Mouse (Mus musculus): ENCODE measurements around the gene Psmd3.

Gene Psmd3

DNA sequence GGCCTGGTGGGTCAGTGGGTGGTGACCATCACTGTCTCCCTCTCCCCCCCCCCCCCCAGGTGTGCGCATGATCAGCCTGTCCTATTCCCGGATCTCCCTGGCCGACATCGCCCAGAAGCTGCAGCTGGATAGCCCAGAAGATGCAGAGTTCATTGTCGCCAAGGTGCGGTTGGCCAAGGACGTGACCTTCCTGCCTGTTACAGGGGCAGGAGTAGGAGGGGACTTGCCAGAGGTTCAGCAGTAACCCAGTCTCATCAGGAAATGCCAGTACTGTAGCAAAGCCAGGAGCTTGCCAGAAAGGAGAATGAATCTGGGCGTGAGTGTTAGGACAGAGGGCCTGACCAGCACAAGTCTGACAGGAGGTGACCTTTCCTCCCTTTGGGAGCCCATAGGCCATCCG is 11.4 kb downstream of the Psmd3 start:
- DNase-seq: no peak

DNA sequence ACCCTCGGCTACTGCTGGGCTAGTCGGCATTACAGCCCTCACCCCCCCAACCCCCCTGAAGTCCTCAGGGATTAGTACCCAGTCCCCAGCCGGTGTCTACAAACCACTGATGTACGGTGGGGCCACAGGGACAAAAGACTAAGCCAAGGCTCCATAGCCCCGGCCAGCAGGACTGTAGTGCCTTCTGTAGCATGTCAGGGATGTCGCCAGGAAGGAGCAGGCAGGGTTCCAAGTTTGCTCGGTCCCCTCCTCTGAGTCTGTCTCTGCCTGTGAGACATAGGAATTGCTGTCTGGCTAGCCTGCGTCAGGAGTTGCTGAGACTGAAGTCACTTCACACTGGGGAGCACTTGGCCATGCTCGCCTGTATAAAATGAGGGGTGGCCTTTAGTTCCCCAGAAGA is 11.9 kb downstream of the Psmd3 start:
- peak; percentile 25 for DNase-seq

- DNase-seq: no peak
Measured at GRCm38 (mm10) chr11:98695408-98695807, 13.1 kb downstream of the Psmd3 start.

- DNase-seq: no peak
Measured at GRCm38 (mm10) chr11:98696454-98697216, 14.3 kb downstream of the Psmd3 start.

DNA sequence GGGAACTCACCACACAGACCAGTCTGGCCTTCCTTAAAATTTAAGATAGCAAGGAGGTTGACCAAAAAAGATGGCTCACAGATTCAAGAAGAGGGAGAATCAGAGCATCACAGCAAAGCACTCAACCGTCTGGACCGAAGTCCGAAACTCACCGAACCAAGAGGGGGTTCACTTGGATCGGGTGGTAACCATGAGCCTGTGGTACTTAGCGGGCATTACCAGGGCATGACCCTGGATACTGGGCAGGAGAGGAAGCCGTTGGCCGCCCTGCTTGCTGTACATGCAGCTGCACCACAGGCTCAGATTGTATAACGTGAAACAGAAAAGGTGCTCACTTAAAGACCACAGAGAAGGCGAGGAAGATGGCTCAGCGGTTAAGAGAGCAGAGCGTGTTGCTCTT is 14.9 kb downstream of the Psmd3 start:
- DNase-seq: no peak

DNA sequence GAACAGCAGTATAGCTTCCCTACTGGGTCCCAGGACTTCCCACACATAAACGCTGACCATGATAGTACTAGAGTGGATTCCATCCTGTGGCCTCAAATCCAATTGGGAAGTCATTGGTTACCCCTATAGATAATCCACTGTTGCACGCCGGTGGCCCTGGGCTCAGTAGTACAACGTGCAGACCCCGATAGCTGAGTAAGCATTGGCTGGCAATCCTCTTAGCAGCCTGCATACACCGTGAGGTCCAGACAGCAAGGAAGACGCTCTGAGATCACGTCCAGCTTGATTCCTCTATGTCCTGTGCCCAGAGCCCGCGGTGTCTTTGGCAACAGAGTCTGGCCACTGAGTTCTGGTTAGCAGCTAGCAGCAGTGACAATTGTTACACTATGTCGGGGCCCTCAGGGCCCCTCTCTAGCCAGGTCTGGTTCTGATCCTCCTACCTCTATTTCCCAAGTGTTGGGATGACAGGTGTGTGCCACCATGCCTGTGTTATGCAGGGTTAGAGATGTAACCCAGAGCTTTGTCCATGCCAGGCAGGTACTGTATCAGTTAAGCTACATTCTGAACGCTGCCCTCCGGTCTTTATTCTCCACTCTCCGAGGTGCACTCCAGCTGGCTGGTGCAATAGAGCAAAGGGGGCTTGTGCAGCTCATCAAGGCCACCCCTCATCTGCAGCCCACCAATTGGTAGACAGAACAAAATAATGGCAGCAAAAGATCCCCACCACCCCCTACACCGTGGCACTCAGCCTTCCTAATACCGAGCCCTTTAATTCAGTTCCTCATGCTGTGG is 16.7 kb downstream of the Psmd3 start:
- DNase-seq: no peak

- peak; percentile 73 for DNase-seq
Measured at GRCm38 (mm10) chr11:98699911-98700310, 17.6 kb downstream of the Psmd3 start.

DNA sequence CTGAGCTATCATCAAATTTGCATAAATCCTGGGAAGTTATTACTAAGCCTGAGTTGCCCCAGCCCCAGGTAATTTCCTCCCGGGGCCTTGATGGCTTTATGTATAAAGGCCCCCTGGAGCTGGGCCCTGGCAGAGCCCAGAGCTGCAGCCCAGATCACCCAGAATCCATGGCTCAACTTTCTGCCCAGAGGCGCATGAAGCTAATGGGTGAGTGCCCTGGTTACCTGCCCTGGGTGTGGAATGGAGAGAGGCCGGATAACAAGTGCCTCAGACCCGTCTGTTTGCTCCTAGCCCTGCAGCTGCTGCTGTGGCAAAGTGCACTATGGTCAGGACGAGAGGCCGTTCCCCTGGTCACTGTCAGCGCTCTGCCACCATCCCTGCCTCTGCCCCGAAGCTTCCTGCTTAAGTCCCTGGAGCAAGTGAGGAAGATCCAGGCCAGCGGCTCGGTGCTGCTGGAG is 18.9 kb downstream of the Psmd3 start, which contains the start of gene Csf3:
TSS of gene Csf3 (plus strand) at position 51 of the 458 bp plus-strand sequence.
- DNase-seq: no peak

DNA sequence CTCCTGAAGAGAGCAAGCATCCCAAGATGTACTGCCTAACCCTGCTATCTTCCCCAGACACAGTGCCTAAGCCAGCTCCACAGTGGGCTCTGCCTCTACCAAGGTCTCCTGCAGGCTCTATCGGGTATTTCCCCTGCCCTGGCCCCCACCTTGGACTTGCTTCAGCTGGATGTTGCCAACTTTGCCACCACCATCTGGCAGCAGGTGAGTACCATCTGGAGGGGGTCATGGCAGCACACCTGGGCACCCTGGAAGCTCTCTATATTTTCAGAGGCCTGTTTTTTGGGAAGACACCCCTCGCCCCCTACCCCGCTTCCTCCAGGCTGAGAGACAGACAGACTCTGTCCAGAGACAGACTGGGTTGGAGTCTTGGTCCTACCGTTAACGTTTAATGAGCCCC is 20.0 kb downstream of the Psmd3 start:
- DNase-seq: no peak

DNA sequence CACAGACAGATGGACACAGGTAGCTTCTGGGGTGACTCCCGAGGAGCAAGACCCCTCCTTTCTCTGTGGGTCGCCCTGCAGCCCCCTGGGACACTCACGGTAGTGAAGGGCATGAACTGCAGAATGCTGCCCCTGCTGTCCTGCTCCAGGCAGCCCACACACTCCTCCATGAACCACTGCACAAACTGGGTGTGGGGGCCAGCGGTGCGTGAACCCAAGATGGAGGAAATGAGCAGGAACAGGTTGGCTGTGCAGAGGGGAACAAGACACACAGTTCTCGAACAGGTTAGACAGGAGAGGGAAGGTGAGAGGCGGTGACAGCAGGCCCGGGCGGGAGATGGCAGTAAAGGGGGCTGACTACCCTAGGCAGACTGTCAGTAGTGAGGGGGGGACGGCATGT is 22.7 kb downstream of the Psmd3 start:
- DNase-seq: no peak

DNA sequence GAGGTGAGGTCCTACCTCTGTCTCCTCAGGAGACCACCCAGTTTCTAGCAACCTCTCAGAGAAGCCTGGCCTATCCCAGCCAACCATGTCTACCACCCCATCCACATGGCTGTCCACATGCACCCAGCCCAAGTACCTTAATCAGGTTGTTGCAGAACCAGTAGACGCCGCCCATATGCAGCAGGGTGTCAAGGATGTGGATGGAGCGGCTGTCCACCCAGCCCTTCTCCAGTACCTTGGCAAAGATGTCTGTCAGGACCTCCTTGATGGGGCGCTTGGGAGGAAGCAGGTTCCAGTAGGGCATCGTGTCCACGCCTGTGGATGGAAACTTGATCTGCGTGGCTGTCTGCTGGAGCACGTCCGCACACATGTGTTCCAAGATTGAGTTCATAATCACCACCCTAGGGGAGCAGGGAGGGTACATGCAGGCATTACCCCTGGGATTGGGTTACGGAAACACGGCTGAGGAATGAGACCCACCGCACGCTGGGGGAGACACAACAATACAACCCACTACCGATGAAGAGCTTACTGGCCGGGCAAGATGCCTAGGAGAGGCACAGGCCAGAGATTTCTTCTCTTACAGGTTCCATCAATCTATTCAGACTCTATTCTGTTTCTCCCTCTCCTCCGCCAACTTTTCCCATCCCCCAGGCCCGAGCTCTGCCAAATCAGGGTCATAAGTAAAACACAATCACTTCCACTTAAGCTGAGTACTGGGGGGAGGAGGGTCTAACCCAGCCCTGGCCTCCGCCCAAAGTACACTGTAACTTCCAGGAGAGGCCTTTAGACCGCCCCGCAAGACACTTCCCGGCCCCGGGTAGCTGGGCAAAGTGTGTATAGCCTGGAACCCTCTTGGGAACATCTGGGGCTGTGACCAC is 25.3 kb downstream of the Psmd3 start:
- DNase-seq: no peak

DNA sequence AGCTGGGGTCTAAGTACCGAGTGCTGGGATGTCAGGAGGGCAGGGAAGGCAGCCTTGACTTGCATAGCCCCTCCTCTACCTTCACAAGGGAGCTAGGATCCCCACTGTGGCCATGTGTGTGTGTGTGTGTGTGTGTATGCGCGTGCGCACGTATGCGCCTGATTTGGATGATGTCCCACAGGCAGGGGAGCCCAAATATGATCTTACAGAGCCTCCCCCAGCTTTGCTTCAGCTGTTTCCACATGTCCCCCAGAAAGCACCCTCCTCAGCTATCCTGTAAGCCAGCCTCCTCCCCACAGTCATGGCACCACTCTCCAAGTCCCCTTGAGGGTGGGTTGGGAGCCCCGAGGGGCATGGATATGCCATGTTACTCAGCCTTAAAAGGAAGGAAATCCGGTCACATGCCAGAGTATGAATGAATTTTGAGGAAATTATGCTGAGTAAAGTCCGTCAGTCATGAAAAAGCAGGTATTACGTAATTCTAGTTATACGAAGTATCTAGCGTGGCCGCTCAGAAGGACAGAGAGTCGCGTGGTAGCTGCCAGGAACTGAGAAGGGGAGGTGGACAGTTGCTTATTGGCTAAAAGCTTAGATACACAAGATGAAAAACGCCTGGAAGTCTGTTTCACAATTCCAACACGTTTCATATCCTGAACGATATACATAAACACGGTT is 26.1 kb downstream of the Psmd3 start:
- DNase-seq: no peak

- no peak for DNase-seq
Measured at GRCm38 (mm10) chr11:98709001-98709741, 26.8 kb downstream of the Psmd3 start.

- DNase-seq: peak; percentile 90
Measured at GRCm38 (mm10) chr11:98710416-98711045, 28.2 kb downstream of the Psmd3 start.

GRCm38 (mm10) chr11:98711046-98711434 is 28.7 kb downstream of the Psmd3 start:
- no peak for DNase-seq

DNA sequence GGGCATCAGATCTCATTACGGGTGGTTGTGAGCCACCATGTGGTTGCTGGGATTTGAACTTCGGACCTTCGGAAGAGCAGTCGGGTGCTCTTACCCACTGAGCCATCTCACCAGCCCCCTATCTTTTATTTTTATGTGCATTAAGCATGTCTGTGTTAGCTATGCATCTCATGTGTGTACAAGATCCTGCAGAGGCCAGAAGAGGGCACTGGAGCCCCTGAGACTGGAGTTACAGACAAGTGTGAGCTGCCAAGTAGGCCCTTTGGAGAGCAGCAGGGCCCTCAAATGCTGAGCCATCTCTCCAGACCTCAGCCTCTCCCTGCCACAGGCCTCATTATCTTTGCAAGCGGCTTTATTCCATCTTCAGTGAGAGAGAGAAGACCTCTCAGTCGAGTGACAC is 29.7 kb downstream of the Psmd3 start:
- peak; percentile 61 for DNase-seq

GRCm38 (mm10) chr11:98713703-98714102 is 31.3 kb downstream of the Psmd3 start:
- no peak for DNase-seq

- DNase-seq: no peak
Measured at GRCm38 (mm10) chr11:98715946-98716345, 33.6 kb downstream of the Psmd3 start.

DNA sequence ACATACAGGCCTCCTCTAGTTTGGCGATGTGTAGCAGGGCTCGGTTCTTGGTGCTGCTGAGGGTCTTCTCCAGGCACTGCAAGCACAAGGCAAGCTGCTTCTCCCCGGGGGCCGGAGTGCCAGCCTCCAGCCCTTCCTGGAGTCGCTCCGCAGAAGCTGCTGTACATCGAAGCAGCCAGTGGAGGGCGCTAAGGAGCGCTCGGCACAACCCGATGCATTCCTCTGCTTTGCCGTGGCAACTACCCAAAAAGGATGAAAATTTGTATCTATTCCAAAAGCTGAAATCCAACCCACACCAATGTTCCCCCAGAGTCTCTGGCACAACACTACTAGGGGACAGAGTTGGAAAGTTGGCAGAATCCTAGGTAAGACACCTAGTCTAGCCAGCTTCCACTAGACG is 35.5 kb downstream of the Psmd3 start:
- peak; percentile 68 for DNase-seq

DNA sequence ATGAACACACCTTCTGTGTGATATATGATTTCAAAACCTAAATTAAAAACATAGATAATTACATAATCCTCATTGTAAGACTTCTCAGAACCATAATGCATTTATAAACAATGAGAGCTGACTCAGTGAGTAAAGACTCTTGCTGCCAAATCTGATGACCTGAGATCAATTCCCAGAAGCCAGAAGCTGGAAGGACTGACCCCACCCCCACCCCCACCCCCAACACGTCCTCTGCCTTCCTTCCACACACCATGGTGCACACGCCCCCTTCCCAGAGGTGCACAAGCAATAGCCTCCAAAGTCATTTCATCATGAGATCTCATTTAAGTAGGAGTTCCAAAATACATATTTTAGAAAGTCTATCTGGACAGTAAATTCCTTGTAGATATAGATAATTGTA is 38.4 kb downstream of the Psmd3 start:
- no peak for DNase-seq
